Mouse (Mus musculus) midbrain, embryonic 11.5 days (tissue): Measurements from ENCODE around the gene Fam136a. TPM values are rescaled to one million over a fixed set of nuclear protein-coding genes. Genes with fewer than 3 reads are reported as not detected.
"Not testable (repeated sequence)": the region's sequence is repeated elsewhere in the genome, so short reads cannot be mapped to it uniquely, and the experiment has no call there.

Experiments used
- ATAC-seq: fragments of 200-750 bp; cut with Nextera tagmentation; 2 replicates; pipeline ENCODE4 v1.8.0; 2017; ENCODE audit warnings: moderate TSS enrichment, moderate library complexity; ENCODE audit not compliant: low FRiP score
- DNase-seq: peaks from one replicate; pipeline ENCODE4 v3.0.0; 2015; ENCODE audit warnings: low spot score; ENCODE audit errors: missing footprints
- H3K27ac ChIP-seq: fragments of 300-500 bp; sonication (generic); 2 replicates; pipeline ENCODE4 v1.5.1; 2014; ENCODE audit warnings: low read depth, low read length
- H3K27me3 ChIP-seq: fragments of 300-500 bp; sonication (generic); 2 replicates; pipeline ENCODE4 v1.6.1; 2014; ENCODE audit warnings: mild to moderate bottlenecking, low read length, moderate library complexity, mixed read lengths; ENCODE audit not compliant: control insufficient read depth, insufficient read depth
- H3K36me3 ChIP-seq: fragments of 300-500 bp; sonication (generic); 2 replicates; pipeline ENCODE4 v1.6.1; 2014; ENCODE audit warnings: mild to moderate bottlenecking, low read length, moderate library complexity, mixed read lengths; ENCODE audit not compliant: control insufficient read depth, insufficient read depth
- H3K4me1 ChIP-seq: fragments of 300-500 bp; sonication (generic); 2 replicates; pipeline ENCODE4 v1.6.1; 2014; ENCODE audit warnings: low read length; ENCODE audit not compliant: control insufficient read depth, insufficient read depth
- H3K4me2 ChIP-seq: fragments of 300-500 bp; sonication (generic); 2 replicates; pipeline ENCODE4 v1.6.1; 2014; ENCODE audit warnings: mild to moderate bottlenecking, moderate library complexity
- H3K4me3 ChIP-seq: fragments of 300-500 bp; sonication (generic); 2 replicates; pipeline ENCODE4 v1.5.1; 2014; ENCODE audit warnings: low read depth, low read length
- H3K9ac ChIP-seq: fragments of 300-500 bp; sonication (generic); 2 replicates; pipeline ENCODE4 v1.6.1; 2014; ENCODE audit warnings: low read length
- H3K9me3 ChIP-seq: fragments of 300-500 bp; sonication (generic); 2 replicates; pipeline ENCODE4 v1.6.1; 2016; ENCODE audit warnings: low read length; ENCODE audit not compliant: control insufficient read depth
- WGBS: fragments of 180-500 bp; shearing (Covaris S2); extraction: QIAGEN DNeasy Blood & Tissue Kit; methylation state at CpG from one replicate; pipeline ENCODE4 v1.1.7; 2014; 5-methylcytosine and 5-hydroxymethylcytosine counted together
- polyA plus RNA-seq: library from polyadenylated mRNA; unstranded; fragments of >200 nt; fragmentation: Nextera tagmentation; extraction: Ambion mirVana; gene quantifications from 2 replicates; pipeline ENCODE4 v1.2.1, GENCODE M21; 2014

Fam136a gene
- polyA plus RNA-seq, 1 experiment from 2014 or later, result 152 TPM

DNA sequence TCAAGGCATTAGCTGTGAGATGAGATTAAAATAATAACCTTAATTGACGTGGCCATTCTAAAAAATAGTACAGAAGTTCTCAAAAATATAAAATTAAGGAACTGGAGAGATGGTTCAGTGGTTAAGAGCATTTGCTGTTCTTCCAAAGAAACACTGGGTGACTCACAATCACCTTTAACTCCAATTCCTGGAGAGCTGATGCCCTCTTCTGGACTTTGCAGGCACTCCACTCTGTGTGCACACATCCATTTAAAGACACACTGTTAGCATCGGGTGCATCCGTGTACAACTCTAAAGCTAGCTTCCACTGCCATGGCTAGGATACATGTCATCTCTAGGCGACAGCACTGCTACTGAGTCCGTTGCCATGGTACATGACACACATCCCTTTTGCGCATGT lies 35.5 kb upstream of the Fam136a start:
- ATAC-seq, result no peak
- 91% methylated on average over 6 of the region's 6 CpGs for WGBS

DNA sequence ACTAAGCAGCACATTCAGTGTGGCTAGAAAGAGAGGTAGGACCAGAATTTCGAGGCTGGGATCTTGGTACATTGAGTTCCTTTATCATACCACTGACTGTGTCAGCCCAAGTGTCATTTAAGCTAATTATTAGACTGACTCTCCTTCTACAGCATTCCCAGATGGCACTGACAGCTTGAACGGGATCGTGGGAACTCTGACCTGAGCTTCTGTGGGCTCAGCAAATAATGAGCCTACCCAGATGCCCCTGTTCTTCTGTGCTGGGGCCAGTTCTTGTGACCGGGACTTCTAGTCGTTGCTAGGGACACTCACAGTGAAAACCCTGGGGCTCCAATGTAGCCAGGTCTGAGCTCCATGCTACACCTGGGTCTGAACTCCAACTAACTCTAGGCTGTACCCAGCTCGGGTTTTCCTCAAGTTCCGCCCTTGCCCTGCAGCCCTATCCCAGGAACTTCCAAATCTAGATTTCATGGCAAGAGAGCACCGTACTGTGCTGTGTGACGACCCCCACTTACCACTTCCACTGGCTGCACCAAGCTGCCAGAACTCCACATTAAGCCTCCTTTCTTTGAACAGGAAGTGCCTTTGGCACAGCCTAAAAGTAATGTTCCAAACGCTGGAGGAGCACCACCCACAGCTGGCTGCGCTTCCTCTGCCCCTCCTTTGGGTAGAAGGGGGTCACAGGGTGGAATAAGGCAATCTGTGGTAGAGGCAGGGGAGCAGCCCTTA lies 30.2 kb upstream of the Fam136a start:
- no peaks in the 10 kb centered on the region for H3K36me3 ChIP-seq
- H3K4me3 ChIP-seq, result no peak overlapping the region
- H3K9ac ChIP-seq, result no peak overlapping the region
- no peaks in the 10 kb centered on the region for H3K4me1 ChIP-seq
- no peak overlapping the region for H3K27ac ChIP-seq
- no peak overlapping the region for H3K4me2 ChIP-seq
- WGBS, result 82% methylated on average over 11 of the region's 11 CpGs
- ATAC-seq (no peak), DNase-seq (no peak)
- no peaks in the 10 kb centered on the region for H3K9me3 ChIP-seq
- H3K27me3 ChIP-seq, result no peaks in the 10 kb centered on the region

More for the DNA sequence above, 35.5 kb upstream of the Fam136a start:
- Histone ChIP-seq H3K36me3 (no peaks in the 10 kb centered on the region), H3K9ac (no peak overlapping the region), H3K4me3 (no peak overlapping the region), H3K4me2 (no peak overlapping the region), H3K9me3 (no peaks in the 10 kb centered on the region; the same call in 1 of the 2 replicates), H3K27ac (no peak overlapping the region), H3K27me3 (no peaks in the 10 kb centered on the region), H3K4me1 (no peaks in the 10 kb centered on the region)
- no peak for DNase-seq

DNA sequence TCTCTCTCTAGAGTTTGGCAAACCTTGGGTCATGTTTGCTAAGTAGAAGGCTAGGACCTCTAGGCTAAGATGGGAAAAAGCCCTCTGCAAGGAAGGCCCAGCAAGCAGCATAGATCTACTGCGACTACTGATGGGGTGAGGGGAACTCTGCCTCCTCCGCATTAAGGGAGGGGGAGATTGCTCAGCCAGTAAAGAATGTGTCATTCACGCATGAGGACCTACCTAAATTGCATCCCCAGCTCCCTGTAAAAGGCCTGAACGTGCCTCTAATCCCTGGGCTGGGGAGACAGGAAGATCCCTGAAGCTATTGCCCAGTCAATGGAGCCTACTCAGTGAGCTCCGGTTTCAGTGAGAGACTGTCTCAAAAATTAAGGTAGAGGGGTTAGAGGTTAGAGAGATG lies 29.6 kb upstream of the Fam136a start:
- 71% methylated on average over 5 of the region's 5 CpGs for WGBS
- Histone ChIP-seq H3K9ac (no peak overlapping the region), H3K27me3 (no peaks in the 10 kb centered on the region), H3K4me3 (no peak overlapping the region), H3K36me3 (no peaks in the 10 kb centered on the region), H3K27ac (no peak overlapping the region), H3K9me3 (no peaks in the 10 kb centered on the region), H3K4me2 (no peak overlapping the region), H3K4me1 (no peaks in the 10 kb centered on the region)
- DNase-seq, result no peak
- no peak for ATAC-seq

DNA sequence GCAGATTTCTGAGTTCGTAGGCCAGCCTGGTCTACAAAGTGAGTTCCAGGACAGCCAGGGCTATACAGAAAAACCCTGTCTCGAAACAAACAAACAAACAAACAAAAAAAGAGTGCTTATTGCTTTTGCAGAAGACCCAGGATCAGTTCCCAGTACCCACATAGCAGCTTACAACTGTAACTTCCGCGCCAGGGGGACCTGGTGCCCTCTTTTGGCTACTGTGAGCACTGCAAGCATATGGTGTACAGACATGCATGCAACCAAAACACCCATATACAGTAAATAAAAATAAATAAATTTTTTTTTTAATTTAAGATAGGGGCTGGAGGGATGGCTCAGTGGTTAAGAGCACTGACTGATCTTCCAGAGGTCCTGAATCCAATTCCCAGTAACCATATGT lies 29.1 kb upstream of the Fam136a start:
- not testable (repeated sequence) for H3K9me3 ChIP-seq, H3K36me3 ChIP-seq, DNase-seq, ATAC-seq, H3K9ac ChIP-seq, H3K4me1 ChIP-seq, H3K27me3 ChIP-seq, H3K27ac ChIP-seq, H3K4me3 ChIP-seq, H3K4me2 ChIP-seq
- 85% methylated on average over 4 of the region's 4 CpGs for WGBS

DNA sequence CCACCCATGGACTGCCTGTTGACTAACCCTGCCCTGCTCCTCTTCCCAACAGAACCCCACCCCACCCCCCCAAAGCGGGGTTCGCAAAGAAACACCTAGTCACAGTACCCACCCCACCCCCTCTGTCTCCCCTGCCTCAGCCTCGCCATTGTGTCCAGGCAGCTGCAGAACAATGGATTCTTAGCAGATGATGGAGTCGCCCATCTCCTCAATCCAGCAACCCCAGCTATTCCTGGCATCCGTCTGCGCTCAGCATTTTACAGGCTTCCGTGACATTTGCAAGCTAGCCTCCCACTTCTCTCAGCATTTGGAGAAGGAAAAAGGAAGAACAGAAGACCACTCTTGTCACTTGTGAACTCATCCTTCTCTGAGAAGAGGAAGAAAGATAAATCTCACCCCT lies 21.8 kb upstream of the Fam136a start:
- H3K27ac ChIP-seq, result no peak overlapping the region
- no peak for ATAC-seq
- H3K4me3 ChIP-seq, result 0 out of 2 replicates have a peak overlapping the region, but pooled peaks have one; percentile 14

DNA sequence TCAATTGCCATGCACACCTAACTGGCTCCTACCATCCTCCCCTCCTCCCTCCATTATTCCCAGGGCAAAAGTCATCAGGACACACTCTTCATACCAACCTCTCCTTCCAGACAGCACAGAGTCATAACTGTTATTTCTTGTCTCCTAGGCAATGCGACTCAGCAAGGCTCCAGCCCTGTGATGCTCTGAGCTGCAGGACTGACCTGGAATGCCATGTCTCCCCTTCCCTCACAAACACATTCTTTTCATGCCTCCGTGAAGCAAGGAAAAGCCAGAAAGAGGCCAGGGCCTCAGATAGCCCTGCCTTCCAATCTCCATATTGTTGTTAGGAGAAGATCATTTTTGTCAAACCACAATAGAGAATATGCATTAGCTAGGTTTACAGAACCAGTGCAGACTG lies 19.4 kb upstream of the Fam136a start:
- no peak overlapping the region for H3K27ac ChIP-seq
- ATAC-seq (no peak), DNase-seq (no peak)
- no peaks in the 10 kb centered on the region for H3K9me3 ChIP-seq
- H3K4me2 ChIP-seq, result no peak overlapping the region
- peaks cover 5% of the 10 kb centered on the region; the same call in 1 of the 2 replicates for H3K4me1 ChIP-seq
- no peak overlapping the region for H3K4me3 ChIP-seq
- WGBS, result 74% methylated on average over 2 of the region's 2 CpGs
- H3K9ac ChIP-seq, result no peak overlapping the region
- no peaks in the 10 kb centered on the region for H3K36me3 ChIP-seq
- no peaks in the 10 kb centered on the region for H3K27me3 ChIP-seq

More for the DNA sequence above, 21.8 kb upstream of the Fam136a start:
- WGBS, result 21% methylated on average over 7 of the region's 7 CpGs
- peak; percentile 92 for DNase-seq
- Histone ChIP-seq H3K36me3 (no peaks in the 10 kb centered on the region), H3K27me3 (no peaks in the 10 kb centered on the region), H3K9me3 (no peaks in the 10 kb centered on the region), H3K9ac (peak overlapping the region; percentile 53), H3K4me1 (peaks cover 5% of the 10 kb centered on the region; the same call in 1 of the 2 replicates), H3K4me2 (peak overlapping the region; percentile 30; the same call in 1 of the 2 replicates)

DNA sequence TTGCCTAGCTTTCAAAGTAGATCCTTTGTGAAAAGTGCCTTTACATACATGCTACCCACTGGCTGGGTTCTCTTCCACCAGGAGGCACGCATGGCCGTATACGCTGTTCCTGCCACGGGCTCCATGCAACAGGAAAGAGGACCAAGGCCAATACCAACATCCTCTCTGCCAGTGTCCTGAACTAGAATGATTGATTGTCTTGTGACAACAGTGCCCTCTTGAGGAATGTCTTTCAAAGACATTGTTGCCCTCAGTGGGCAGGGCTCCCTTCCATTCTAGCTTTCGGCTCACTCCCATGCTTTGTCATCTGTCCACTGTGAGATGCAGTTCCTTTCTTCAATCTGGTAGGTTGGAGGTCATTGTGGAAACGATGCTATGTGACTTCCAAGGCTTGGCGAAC lies 16.2 kb upstream of the Fam136a start:
- ATAC-seq (no peak), DNase-seq (no peak)
- H3K4me2 ChIP-seq, result no peak overlapping the region
- no peaks in the 10 kb centered on the region for H3K9me3 ChIP-seq
- no peaks in the 10 kb centered on the region for H3K27me3 ChIP-seq
- no peaks in the 10 kb centered on the region for H3K36me3 ChIP-seq
- WGBS, result 61% methylated on average over 7 of the region's 7 CpGs
- no peak overlapping the region for H3K4me3 ChIP-seq
- H3K27ac ChIP-seq, result no peak overlapping the region
- no peaks in the 10 kb centered on the region for H3K4me1 ChIP-seq
- no peak overlapping the region for H3K9ac ChIP-seq

DNA sequence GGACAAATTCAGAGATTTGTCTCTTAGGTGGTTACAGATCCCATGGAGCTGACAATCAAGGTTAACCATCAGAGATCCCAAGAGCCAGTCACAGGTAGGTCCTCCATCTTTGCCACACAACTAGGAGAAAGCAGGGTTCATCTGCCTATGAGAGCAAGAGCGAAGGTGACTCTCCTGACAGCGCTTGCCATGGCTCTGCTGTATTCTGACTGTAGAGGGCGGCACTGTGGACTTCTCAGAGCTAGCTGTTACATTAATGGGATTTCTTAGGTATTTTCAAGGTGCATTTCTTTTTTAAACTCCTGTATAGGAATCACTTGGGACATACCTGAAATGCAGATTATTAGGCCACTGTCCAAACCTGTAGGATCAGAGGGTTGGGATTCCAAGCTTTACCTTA lies 10.5 kb upstream of the Fam136a start:
- no peak overlapping the region for H3K4me2 ChIP-seq
- ATAC-seq, result no peak
- DNase-seq, result no peak
- no peaks in the 10 kb centered on the region for H3K27me3 ChIP-seq
- no peaks in the 10 kb centered on the region for H3K4me1 ChIP-seq
- H3K36me3 ChIP-seq, result no peaks in the 10 kb centered on the region
- H3K27ac ChIP-seq, result no peak overlapping the region
- no peaks in the 10 kb centered on the region for H3K9me3 ChIP-seq
- H3K4me3 ChIP-seq, result no peak overlapping the region
- H3K9ac ChIP-seq, result no peak overlapping the region
- 53% methylated on average over 3 of the region's 3 CpGs for WGBS

DNA sequence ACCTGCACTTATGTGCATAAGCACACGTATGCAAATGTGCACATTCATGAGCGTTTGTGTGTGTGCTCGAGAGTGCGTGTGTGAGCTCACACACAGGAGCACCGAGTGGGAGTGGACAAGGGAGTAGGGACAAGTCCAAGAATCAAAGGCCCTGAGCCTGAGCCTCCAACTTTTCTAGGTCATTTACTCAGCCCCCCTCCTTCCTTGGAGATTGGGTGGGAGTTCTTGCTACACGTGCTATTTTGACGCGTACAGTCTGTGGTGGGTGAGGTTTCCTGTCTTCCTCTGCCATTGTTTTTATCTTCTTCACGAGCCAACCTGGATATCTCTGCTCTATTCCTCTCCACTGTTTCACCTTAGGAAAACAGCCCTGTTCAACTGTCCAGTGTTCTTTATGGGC lies 8.5 kb upstream of the Fam136a start:
- no peaks in the 10 kb centered on the region for H3K36me3 ChIP-seq
- no peak overlapping the region for H3K27ac ChIP-seq
- no peak for ATAC-seq
- H3K4me2 ChIP-seq, result no peak overlapping the region
- no peaks in the 10 kb centered on the region for H3K4me1 ChIP-seq
- H3K9me3 ChIP-seq, result no peaks in the 10 kb centered on the region
- H3K27me3 ChIP-seq, result no peaks in the 10 kb centered on the region
- no peak for DNase-seq
- H3K9ac ChIP-seq, result no peak overlapping the region
- WGBS, result 86% methylated on average over 9 of the region's 9 CpGs
- no peak overlapping the region for H3K4me3 ChIP-seq
